Mouse (Mus musculus): ENCODE data around the gene Muc20.

Muc20 gene

GRCm38 (mm10) chr16:32796676-32797425 lies 384 bp downstream of the Muc20 start:
- no peak for DNase-seq (ENCODE audit: low read depth, low spot score)

GRCm38 (mm10) chr16:32795177-32795576 lies 2.1 kb downstream of the Muc20 start:
- DNase-seq (ENCODE audit: low read depth, low spot score), result no peak

- no peak for DNase-seq (ENCODE audit: low read depth, low spot score)
Measured at GRCm38 (mm10) chr16:32790056-32790455, 7.2 kb downstream of the Muc20 start.

GRCm38 (mm10) chr16:32784840-32785239 lies 12.4 kb downstream of the Muc20 start:
- peak; percentile 39 for DNase-seq (ENCODE audit: low read depth, low spot score)

GRCm38 (mm10) chr16:32783324-32784062 lies 13.7 kb downstream of the Muc20 start:
- DNase-seq (ENCODE audit: low read depth, low spot score), result no peak

- DNase-seq (ENCODE audit: low read depth, low spot score), result no peak
Measured at GRCm38 (mm10) chr16:32778956-32779355, 18.3 kb downstream of the Muc20 start.

GRCm38 (mm10) chr16:32776676-32777075 lies 20.6 kb downstream of the Muc20 start:
- DNase-seq (ENCODE audit: low read depth, low spot score), result no peak

GRCm38 (mm10) chr16:32766904-32767303 lies 30.3 kb downstream of the Muc20 start:
- no peak for DNase-seq (ENCODE audit: low read depth, low spot score)

- DNase-seq (ENCODE audit: low read depth, low spot score), result no peak
Measured at GRCm38 (mm10) chr16:32764961-32765360, 32.3 kb downstream of the Muc20 start.

- no peak for DNase-seq (ENCODE audit: low read depth, low spot score)
Measured at GRCm38 (mm10) chr16:32764550-32764949, 32.7 kb downstream of the Muc20 start.

GRCm38 (mm10) chr16:32750242-32751127 lies 46.8 kb downstream of the Muc20 start:
- no peak for DNase-seq (ENCODE audit: low read depth, low spot score)

- peak; percentile 34 for DNase-seq (ENCODE audit: low read depth, low spot score)
Measured at GRCm38 (mm10) chr16:32745852-32746251, 51.4 kb downstream of the Muc20 start.

GRCm38 (mm10) chr16:32742712-32743111 lies 54.5 kb downstream of the Muc20 start:
- DNase-seq (ENCODE audit: low read depth, low spot score), result no peak

GRCm38 (mm10) chr16:32741366-32741765 lies 55.9 kb downstream of the Muc20 start:
- DNase-seq (ENCODE audit: low read depth, low spot score), result no peak

GRCm38 (mm10) chr16:32740003-32740663 lies 57.1 kb downstream of the Muc20 start:
- peak; percentile 66 for DNase-seq (ENCODE audit: low read depth, low spot score)

- no peak for DNase-seq (ENCODE audit: low read depth, low spot score)
Measured at GRCm38 (mm10) chr16:32736022-32736421, 61.2 kb downstream of the Muc20 start.

GRCm38 (mm10) chr16:32735586-32735985 lies 61.6 kb downstream of the Muc20 start, which contains the start of gene Muc4:
Gene Muc4 (plus strand): TSS chr16:32735886.
- no peak for DNase-seq (ENCODE audit: low read depth, low spot score)

GRCm38 (mm10) chr16:32733213-32733612 lies 64.0 kb downstream of the Muc20 start:
- DNase-seq (ENCODE audit: low read depth, low spot score), result no peak

- no peak for DNase-seq (ENCODE audit: low read depth, low spot score)
Measured at GRCm38 (mm10) chr16:32728730-32729129, 68.5 kb downstream of the Muc20 start.

GRCm38 (mm10) chr16:32728240-32728639 lies 69.0 kb downstream of the Muc20 start:
- DNase-seq (ENCODE audit: low read depth, low spot score), result no peak

Measured in R1 (cell line).